In genomic region chr13:55444286-55444936, GRCm38 (mm10) we compare ENCODE assay signal across 9 mouse cellular contexts. TPM values are rescaled to one million over a fixed set of nuclear protein-coding genes. Genes with fewer than 3 reads are reported as not detected.
A peak's percentile ranks its signal among the peaks of the same experiment; 100 is the strongest.
DNase-seq lines count a peak whose midpoint lies in the region; ATAC-seq lines count a peak whose summit lies in the region.
"Had no signal": no experiment of that assay in that cellular context is flagged by ENCODE, and none has a peak within 500 bp of the region (broad histone marks: within the 10 kb centered on the region; RNA-seq: fewer than 3 reads in every experiment).

No protein-coding gene starts in this region.

- peak overlapping the region; percentile 86 for H3K4me3 ChIP-seq in embryonic facial prominence, embryonic 13.5 days
- peak overlapping the region; percentile 81 for H3K4me3 ChIP-seq in intestine, embryonic 15.5 days (replicated peaks)

- peaks cover 37% of the 10 kb centered on the region for H3K4me1 ChIP-seq in embryonic facial prominence, embryonic 13.5 days
- H3K4me1 ChIP-seq in intestine, embryonic 15.5 days (replicated peaks), result peaks cover 28% of the 10 kb centered on the region

- peaks cover 3% of the 10 kb centered on the region; the same call in 1 of the 2 replicates for H3K36me3 ChIP-seq in embryonic facial prominence, embryonic 13.5 days
- H3K36me3 ChIP-seq in intestine, embryonic 15.5 days, result no peaks in the 10 kb centered on the region

- H3K4me2 ChIP-seq in embryonic facial prominence, embryonic 13.5 days, result peak overlapping the region; percentile 66
- H3K4me2 ChIP-seq in intestine, embryonic 15.5 days (replicated peaks), result peak overlapping the region; percentile 80

- DNase-seq in adrenal gland, adult 8-10 months, result peak; percentile 78
- DNase-seq in adrenal gland, adult 2 months, result no peak
- peak; percentile 31 to 89 for DNase-seq in left cerebral cortex, postnatal 10 days (ENCODE audit: extremely low spot score in 1 of 2, low spot score in 2 of 2)
- DNase-seq in left cerebral cortex, postnatal 36 days (ENCODE audit: low spot score in 2 of 2), result no peak
- peak; percentile 79 to 81 for DNase-seq in thymus, postnatal 10 days (ENCODE audit: low spot score in 2 of 2)

- peak; percentile 75 for ATAC-seq in embryonic facial prominence, embryonic 13.5 days (ENCODE audit: insufficient number of reproducible peaks, insufficient read depth, low FRiP score, low TSS enrichment, low read depth)
- peak; percentile 83 for ATAC-seq in intestine, embryonic 15.5 days
- peak; percentile 10 for ATAC-seq in megakaryocyte progenitor cell, adult 5-6 weeks (replicated peaks; ENCODE audit: poor library complexity)

- peak overlapping the region; percentile 70 for H3K9ac ChIP-seq in embryonic facial prominence, embryonic 13.5 days
- H3K9ac ChIP-seq in intestine, embryonic 15.5 days, result peak overlapping the region; percentile 55

- intact Hi-C loops in left cerebral cortex, postnatal 10 days (cut with DNase I), result no loop called here
- intact Hi-C loops in left cerebral cortex, postnatal 36 days (cut with DNase I), result loop anchor here (2.0 kb wide), 1 partner anchor 26 kb away; no protein-coding TSS in a partner anchor

- no peaks in the 10 kb centered on the region for H3K27me3 ChIP-seq in embryonic facial prominence, embryonic 13.5 days
- H3K27me3 ChIP-seq in intestine, embryonic 15.5 days (replicated peaks), result no peaks in the 10 kb centered on the region

- H3K9me3 ChIP-seq in embryonic facial prominence, embryonic 13.5 days, result no peaks in the 10 kb centered on the region
- no peaks in the 10 kb centered on the region for H3K9me3 ChIP-seq in intestine, embryonic 15.5 days

- peak overlapping the region; percentile 95 for H3K27ac ChIP-seq in embryonic facial prominence, embryonic 13.5 days
- peak overlapping the region; percentile 99 for H3K27ac ChIP-seq in intestine, embryonic 15.5 days

- 2% methylated on average over 33 of the region's 33 CpGs for whole genome bisulfite sequencing in embryonic facial prominence, embryonic 13.5 days
- WGBS in intestine, embryonic 15.5 days, result 1% methylated on average over 33 of the region's 33 CpGs

RNA-seq across cellular contexts. Expression of gene Grk6, which starts 0.5 kb away (rescaled TPM):
- total RNA-seq in adrenal gland, adult 8-10 months (2022), result 10 to 100 TPM; 36.0 to 55.3 (median 48.6) TPM
- total RNA-seq in adrenal gland, adult 2 months (2021), result 10 to 100 TPM; 28.4 to 36.5 TPM
- 48.5 and 70.5 TPM in 2 replicates for polyA plus RNA-seq in adrenal gland, adult 2 months (2012; rRNA removed)
- total RNA-seq in left cerebral cortex, postnatal 10 days (2021), result 10 to 100 TPM; 70.6 to 73.0 TPM
- total RNA-seq in left cerebral cortex, postnatal 36 days (2021), result 10 to 100 TPM; 63.4 to 65.2 TPM
- 36.4 and 45.3 TPM in 2 replicates for polyA plus RNA-seq in embryonic facial prominence, embryonic 13.5 days (2015; fragmentation: Nextera tagmentation; extraction: Ambion mirVana)
- 38.3 and 38.7 TPM in 2 replicates for polyA plus RNA-seq in intestine, embryonic 15.5 days (2015; fragmentation: Nextera tagmentation; extraction: Ambion mirVana)
- total RNA-seq in megakaryocyte progenitor cell, adult 5-6 weeks (2015), result 51.7 and 52.6 TPM in 2 replicates
- 81.7 and 88.6 TPM in 2 replicates for total RNA-seq in megakaryocyte progenitor cell, adult 5-6 weeks (2017)

RNA-seq across cellular contexts. Expression of gene F12, which starts 17.8 kb away (rescaled TPM):
- under 1 TPM in 3 of 4 experiments, not detected in 1; 0.17 to 0.71 (median 0.43) TPM for total RNA-seq in adrenal gland, adult 8-10 months (2022)
- 1 to 10 TPM in 1 of 2 experiments, not detected in 1; 1.5 TPM for total RNA-seq in adrenal gland, adult 2 months (2021)
- polyA plus RNA-seq in adrenal gland, adult 2 months (2012; rRNA removed), result 0.10 and 0.34 TPM in 2 replicates
- total RNA-seq in left cerebral cortex, postnatal 10 days (2021), result under 1 TPM; 0.58 to 0.87 TPM
- under 1 TPM; 0.79 to 0.84 TPM for total RNA-seq in left cerebral cortex, postnatal 36 days (2021)
- 0.24 and 1.6 TPM in 2 replicates for polyA plus RNA-seq in embryonic facial prominence, embryonic 13.5 days (2015; fragmentation: Nextera tagmentation; extraction: Ambion mirVana)
- polyA plus RNA-seq in intestine, embryonic 15.5 days (2015; fragmentation: Nextera tagmentation; extraction: Ambion mirVana), result 1.8 TPM in 2 replicates
- not detected in 2 replicates for total RNA-seq in megakaryocyte progenitor cell, adult 5-6 weeks (2015)
- total RNA-seq in megakaryocyte progenitor cell, adult 5-6 weeks (2017), result not detected in 2 replicates

RNA-seq across cellular contexts. Expression of gene Prr7, which starts 19.7 kb away (rescaled TPM):
- total RNA-seq in adrenal gland, adult 8-10 months (2022), result 1 to 10 TPM; 2.3 to 4.3 (median 3.7) TPM
- 1 to 10 TPM; 1.5 to 4.1 TPM for total RNA-seq in adrenal gland, adult 2 months (2021)
- 59.0 and 66.3 TPM in 2 replicates for polyA plus RNA-seq in adrenal gland, adult 2 months (2012; rRNA removed)
- 100 to 1,000 TPM in 1 of 2 experiments, 10 to 100 TPM in 1; 91.9 to 103 TPM for total RNA-seq in left cerebral cortex, postnatal 10 days (2021)
- 10 to 100 TPM; 81.8 to 82.1 TPM for total RNA-seq in left cerebral cortex, postnatal 36 days (2021)
- 0.96 and 1.2 TPM in 2 replicates for polyA plus RNA-seq in embryonic facial prominence, embryonic 13.5 days (2015; fragmentation: Nextera tagmentation; extraction: Ambion mirVana)
- polyA plus RNA-seq in intestine, embryonic 15.5 days (2015; fragmentation: Nextera tagmentation; extraction: Ambion mirVana), result 0.24 and 0.28 TPM in 2 replicates
- total RNA-seq in megakaryocyte progenitor cell, adult 5-6 weeks (2015), result 0.72 and 1.7 TPM in 2 replicates
- total RNA-seq in megakaryocyte progenitor cell, adult 5-6 weeks (2017), result 1.5 TPM in 2 replicates

RNA-seq across cellular contexts. Expression of gene Pfn3, which starts 29.4 kb away (rescaled TPM):
- not detected for total RNA-seq in adrenal gland, adult 8-10 months (2022)
- not detected for total RNA-seq in adrenal gland, adult 2 months (2021)
- polyA plus RNA-seq in adrenal gland, adult 2 months (2012; rRNA removed), result not detected in 2 replicates
- under 1 TPM; 0.71 to 0.73 TPM for total RNA-seq in left cerebral cortex, postnatal 10 days (2021)
- not detected for total RNA-seq in left cerebral cortex, postnatal 36 days (2021)
- polyA plus RNA-seq in embryonic facial prominence, embryonic 13.5 days (2015; fragmentation: Nextera tagmentation; extraction: Ambion mirVana), result not detected in 2 replicates
- not detected in 2 replicates for polyA plus RNA-seq in intestine, embryonic 15.5 days (2015; fragmentation: Nextera tagmentation; extraction: Ambion mirVana)
- total RNA-seq in megakaryocyte progenitor cell, adult 5-6 weeks (2015), result not detected in 2 replicates
- total RNA-seq in megakaryocyte progenitor cell, adult 5-6 weeks (2017), result not detected in 2 replicates
- total RNA-seq: left cerebral cortex, postnatal 25 days had no signal

RNA-seq across cellular contexts. Expression of gene Dbn1, which starts 43.5 kb away (rescaled TPM):
- 10 to 100 TPM; 13.6 to 33.8 (median 24.0) TPM for total RNA-seq in adrenal gland, adult 8-10 months (2022)
- 10 to 100 TPM; 12.6 to 25.9 TPM for total RNA-seq in adrenal gland, adult 2 months (2021)
- 41.5 and 44.1 TPM in 2 replicates for polyA plus RNA-seq in adrenal gland, adult 2 months (2012; rRNA removed)
- 100 to 1,000 TPM; 350 to 366 TPM for total RNA-seq in left cerebral cortex, postnatal 10 days (2021)
- total RNA-seq in left cerebral cortex, postnatal 36 days (2021), result 100 to 1,000 TPM; 247 to 314 TPM
- polyA plus RNA-seq in embryonic facial prominence, embryonic 13.5 days (2015; fragmentation: Nextera tagmentation; extraction: Ambion mirVana), result 275 and 276 TPM in 2 replicates
- 103 and 109 TPM in 2 replicates for polyA plus RNA-seq in intestine, embryonic 15.5 days (2015; fragmentation: Nextera tagmentation; extraction: Ambion mirVana)
- total RNA-seq in megakaryocyte progenitor cell, adult 5-6 weeks (2015), result 0.72 and 0.76 TPM in 2 replicates
- total RNA-seq in megakaryocyte progenitor cell, adult 5-6 weeks (2017), result 2.3 and 2.7 TPM in 2 replicates

Comparison
In these comparisons a context has a peak if more than half of its experiments do, and no peak if none do; other contexts are left out.
1. DNase-seq: peak in adrenal gland, adult 8-10 months (single experiment), left cerebral cortex, postnatal 10 days (2 of 2) and thymus, postnatal 10 days (2 of 2); none in adrenal gland, adult 2 months (single experiment) and left cerebral cortex, postnatal 36 days (0 of 2).
2. ATAC-seq: peak in every context shown above with its lines; median percentile 83 in intestine, embryonic 15.5 days; 75 in embryonic facial prominence, embryonic 13.5 days; 10 in megakaryocyte progenitor cell, adult 5-6 weeks.
3. RNA of gene Prr7, which starts 19.7 kb away (total RNA-seq): 91.9 to 103 TPM in left cerebral cortex, postnatal 10 days and 81.8 to 82.1 TPM in left cerebral cortex, postnatal 36 days; 2.3 to 4.3 TPM in adrenal gland, adult 8-10 months, 1.5 to 4.1 TPM in adrenal gland, adult 2 months and 0.72 to 1.7 TPM in megakaryocyte progenitor cell, adult 5-6 weeks; every median in the first group is over 10 times any median in the second.